Mouse (Mus musculus) forebrain, embryonic 14.5 days (tissue): ENCODE data around the gene Fars2. TPM values are rescaled to one million over a fixed set of nuclear protein-coding genes. Genes with fewer than 3 reads are reported as not detected.

ENCODE experiments used
- ATAC-seq: fragments of 200-750 bp; cut with Nextera tagmentation; 2 replicates; pipeline ENCODE4 v1.8.0; 2017; ENCODE audit warnings: mild to moderate bottlenecking, moderate library complexity
- DNase-seq: peaks from one replicate; pipeline ENCODE4 v3.0.0-alpha.2; 2015; ENCODE audit warnings: low spot score
- H3K27ac ChIP-seq: fragments of 300-500 bp; sonication (generic); 2 replicates; pipeline ENCODE4 v1.5.1; 2014; ENCODE audit warnings: low read depth, mild to moderate bottlenecking, control low read depth, low read length, moderate library complexity
- H3K27me3 ChIP-seq: fragments of 300-500 bp; sonication (generic); replicated peaks from 2 replicates; pipeline ENCODE4 v1.6.1; 2014; ENCODE audit warnings: low read length, control low read depth, mixed read lengths; ENCODE audit not compliant: control insufficient read depth, insufficient read depth
- H3K36me3 ChIP-seq: fragments of 300-500 bp; sonication (generic); 2 replicates; pipeline ENCODE4 v1.6.1; 2014; ENCODE audit warnings: low read length, control low read depth; ENCODE audit not compliant: control insufficient read depth, insufficient read depth
- H3K4me1 ChIP-seq: fragments of 300-500 bp; sonication (generic); 2 replicates; pipeline ENCODE4 v1.6.1; 2014; ENCODE audit warnings: antibody characterized with exemption, low read length, control low read depth; ENCODE audit not compliant: control insufficient read depth, insufficient read depth
- H3K4me2 ChIP-seq: fragments of 300-500 bp; sonication (generic); 2 replicates; pipeline ENCODE4 v1.6.1; 2014; ENCODE audit warnings: mild to moderate bottlenecking, control low read depth, low read length
- H3K4me3 ChIP-seq: fragments of 300-500 bp; sonication (generic); 2 replicates; pipeline ENCODE4 v1.5.1; 2014; ENCODE audit warnings: low read depth, low read length, control low read depth
- H3K9ac ChIP-seq: fragments of 300-500 bp; sonication (generic); 2 replicates; pipeline ENCODE4 v1.6.1; 2014; ENCODE audit warnings: mild to moderate bottlenecking, low read length, control low read depth, moderate library complexity
- H3K9me3 ChIP-seq: fragments of 300-500 bp; sonication (generic); replicated peaks from 2 replicates; pipeline ENCODE4 v1.6.1; 2016; ENCODE audit warnings: low read length, control low read depth, mixed read lengths; ENCODE audit not compliant: control insufficient read depth
- WGBS: fragments of 180-500 bp; shearing (Covaris S2); extraction: QIAGEN DNeasy Blood & Tissue Kit; methylation state at CpG from one replicate; pipeline ENCODE4 v1.1.7; 2014; 5-methylcytosine and 5-hydroxymethylcytosine counted together
- polyA plus RNA-seq: library from polyadenylated mRNA; unstranded; fragments of >200 nt; fragmentation: Nextera tagmentation; extraction: Ambion mirVana; gene quantifications from 2 replicates; pipeline ENCODE4 v1.2.1, GENCODE M21; 2014

Fars2 gene
- polyA plus RNA-seq, 1 experiment from 2014 or later: 35.5 TPM

DNA sequence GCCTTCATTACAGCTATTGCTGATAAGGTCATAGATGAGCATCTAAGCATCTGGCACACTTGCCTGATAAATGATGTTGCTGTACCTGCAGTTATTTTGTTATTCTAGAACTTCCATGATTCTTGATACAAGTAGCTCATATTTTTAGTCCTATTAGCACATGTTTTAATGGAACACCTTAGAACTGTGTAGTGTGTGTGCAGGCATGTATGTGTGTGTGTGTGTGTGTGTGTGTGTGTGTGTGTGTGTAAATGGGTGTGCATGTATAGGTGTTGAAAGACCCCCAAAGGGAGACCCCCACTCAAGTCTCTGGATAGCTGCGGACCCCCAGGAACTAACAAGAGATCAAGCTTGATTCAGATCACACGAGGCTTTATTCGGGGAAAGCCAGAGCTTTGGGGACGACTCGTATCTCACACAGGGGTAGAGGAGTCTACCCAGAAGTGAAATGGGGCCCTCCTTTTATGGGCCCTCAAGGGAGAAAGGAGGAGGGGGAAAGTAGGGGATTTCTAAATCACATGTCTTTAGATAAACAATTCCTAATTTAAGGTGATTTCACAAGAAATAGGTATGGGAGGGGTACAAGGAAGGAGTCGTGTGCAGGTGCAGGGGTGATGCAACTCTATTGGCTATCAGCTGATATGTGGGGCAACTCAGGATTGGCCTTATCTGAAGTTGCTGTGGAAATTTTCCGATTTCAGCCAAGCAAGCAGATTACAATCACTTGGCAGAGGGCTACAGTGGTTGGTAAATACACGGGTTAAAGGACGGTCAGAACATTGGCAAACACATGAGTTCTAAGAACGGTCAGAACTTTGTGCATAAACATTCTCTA is 503.5 kb downstream of the Fars2 start:
- H3K27ac ChIP-seq: no peak overlapping the region
- no peaks in the 10 kb centered on the region for H3K27me3 ChIP-seq
- no peaks in the 10 kb centered on the region for H3K36me3 ChIP-seq
- no peak overlapping the region for H3K4me3 ChIP-seq
- ATAC-seq: no peak
- H3K4me2 ChIP-seq: no peak overlapping the region
- no peak overlapping the region for H3K9ac ChIP-seq
- H3K4me1 ChIP-seq: no peaks in the 10 kb centered on the region
- no peak for DNase-seq
- WGBS: 90% methylated on average over 10 of the region's 10 CpGs
- no peaks in the 10 kb centered on the region for H3K9me3 ChIP-seq

GRCm38 (mm10) chr13:36621333-36621659 is 504.1 kb downstream of the Fars2 start:
- no peaks in the 10 kb centered on the region for H3K4me1 ChIP-seq
- no peak overlapping the region for H3K27ac ChIP-seq
- WGBS: 98% methylated on average over 1 of the region's 1 CpGs
- no peak overlapping the region for H3K4me3 ChIP-seq
- H3K36me3 ChIP-seq: no peaks in the 10 kb centered on the region
- no peak overlapping the region for H3K9ac ChIP-seq
- DNase-seq (no peak), ATAC-seq (no peak)
- H3K9me3 ChIP-seq: no peaks in the 10 kb centered on the region
- H3K4me2 ChIP-seq: no peak overlapping the region
- no peaks in the 10 kb centered on the region for H3K27me3 ChIP-seq

DNA sequence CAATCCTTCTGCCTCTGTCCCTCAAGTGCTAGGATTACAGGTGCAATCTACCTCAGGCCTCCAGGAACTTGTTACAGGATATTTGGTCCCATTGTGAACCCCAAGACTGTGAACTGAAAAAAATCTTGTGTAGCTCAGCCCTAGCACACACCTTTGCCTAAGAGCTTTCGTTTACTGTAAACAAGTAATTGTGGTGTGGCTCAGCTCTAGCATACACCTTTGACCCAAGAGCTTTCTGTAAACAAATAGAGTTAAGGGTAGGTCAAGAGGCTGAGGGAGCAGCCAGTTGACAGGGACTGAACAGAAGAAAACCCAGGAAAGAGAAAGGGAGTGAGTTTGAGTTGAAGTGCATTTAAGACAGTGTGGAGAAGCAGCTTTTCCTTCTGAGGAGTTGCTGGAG is 506.3 kb downstream of the Fars2 start:
- H3K27ac ChIP-seq: no peak overlapping the region
- H3K4me2 ChIP-seq: no peak overlapping the region
- no peaks in the 10 kb centered on the region for H3K4me1 ChIP-seq
- H3K9me3 ChIP-seq: no peaks in the 10 kb centered on the region
- no peak overlapping the region for H3K9ac ChIP-seq
- H3K4me3 ChIP-seq: no peak overlapping the region
- no peaks in the 10 kb centered on the region for H3K27me3 ChIP-seq
- ATAC-seq: no peak
- no peak for DNase-seq
- H3K36me3 ChIP-seq: no peaks in the 10 kb centered on the region
- 83% methylated on average over 1 of the region's 1 CpGs for whole genome bisulfite sequencing

- Histone ChIP-seq H3K27me3 (no peaks in the 10 kb centered on the region), H3K4me3 (no peak overlapping the region), H3K27ac (no peak overlapping the region), H3K4me1 (no peaks in the 10 kb centered on the region), H3K4me2 (no peak overlapping the region), H3K9ac (no peak overlapping the region), H3K36me3 (no peaks in the 10 kb centered on the region), H3K9me3 (no peaks in the 10 kb centered on the region)
- 74% methylated on average over 1 of the region's 1 CpGs for WGBS
- ATAC-seq (no peak), DNase-seq (no peak)
Measured at GRCm38 (mm10) chr13:36629154-36629553, 511.9 kb downstream of the Fars2 start.

DNA sequence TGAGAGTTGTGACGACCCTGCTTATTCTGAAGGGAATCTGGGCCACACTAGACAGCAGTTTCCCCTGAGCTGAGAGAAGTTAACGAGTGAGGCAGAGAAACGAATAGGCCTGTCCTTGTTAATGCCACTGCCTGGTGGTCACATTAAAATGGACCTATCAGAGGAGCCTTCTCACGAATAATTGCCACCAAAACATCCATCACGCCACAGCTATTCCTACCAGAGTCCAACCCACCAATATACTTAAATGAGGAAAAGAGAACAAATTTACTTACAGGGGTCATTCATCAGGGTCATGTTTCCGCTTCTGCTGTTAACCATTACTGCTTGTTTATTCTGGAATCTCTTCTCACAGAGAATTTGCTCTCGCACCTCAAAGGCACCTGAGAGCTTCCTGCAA is 531.0 kb downstream of the Fars2 start:
- H3K36me3 ChIP-seq: no peaks in the 10 kb centered on the region
- no peaks in the 10 kb centered on the region for H3K27me3 ChIP-seq
- H3K9ac ChIP-seq: no peak overlapping the region
- no peaks in the 10 kb centered on the region for H3K4me1 ChIP-seq
- 56% methylated on average over 7 of the region's 7 CpGs for WGBS
- no peak overlapping the region for H3K27ac ChIP-seq
- ATAC-seq (no peak), DNase-seq (no peak)
- no peak overlapping the region for H3K4me3 ChIP-seq
- no peak overlapping the region for H3K4me2 ChIP-seq
- H3K9me3 ChIP-seq: no peaks in the 10 kb centered on the region

GRCm38 (mm10) chr13:36654251-36654650 is 537.0 kb downstream of the Fars2 start:
- no peak overlapping the region for H3K9ac ChIP-seq
- H3K4me1 ChIP-seq: no peaks in the 10 kb centered on the region
- H3K27ac ChIP-seq: no peak overlapping the region
- H3K4me3 ChIP-seq: no peak overlapping the region
- DNase-seq (no peak), ATAC-seq (no peak)
- 81% methylated on average over 3 of the region's 3 CpGs for WGBS
- no peaks in the 10 kb centered on the region for H3K27me3 ChIP-seq
- no peak overlapping the region for H3K4me2 ChIP-seq
- no peaks in the 10 kb centered on the region for H3K9me3 ChIP-seq
- H3K36me3 ChIP-seq: no peaks in the 10 kb centered on the region

- Histone ChIP-seq H3K4me3 (no peak overlapping the region), H3K9me3 (no peaks in the 10 kb centered on the region), H3K4me1 (no peaks in the 10 kb centered on the region), H3K36me3 (no peaks in the 10 kb centered on the region), H3K4me2 (no peak overlapping the region), H3K9ac (no peak overlapping the region), H3K27ac (no peak overlapping the region), H3K27me3 (no peaks in the 10 kb centered on the region)
- WGBS: 63% methylated on average over 1 of the region's 1 CpGs
- no peak for ATAC-seq
- DNase-seq: no peak
Measured at GRCm38 (mm10) chr13:36679345-36679744, 562.1 kb downstream of the Fars2 start.

DNA sequence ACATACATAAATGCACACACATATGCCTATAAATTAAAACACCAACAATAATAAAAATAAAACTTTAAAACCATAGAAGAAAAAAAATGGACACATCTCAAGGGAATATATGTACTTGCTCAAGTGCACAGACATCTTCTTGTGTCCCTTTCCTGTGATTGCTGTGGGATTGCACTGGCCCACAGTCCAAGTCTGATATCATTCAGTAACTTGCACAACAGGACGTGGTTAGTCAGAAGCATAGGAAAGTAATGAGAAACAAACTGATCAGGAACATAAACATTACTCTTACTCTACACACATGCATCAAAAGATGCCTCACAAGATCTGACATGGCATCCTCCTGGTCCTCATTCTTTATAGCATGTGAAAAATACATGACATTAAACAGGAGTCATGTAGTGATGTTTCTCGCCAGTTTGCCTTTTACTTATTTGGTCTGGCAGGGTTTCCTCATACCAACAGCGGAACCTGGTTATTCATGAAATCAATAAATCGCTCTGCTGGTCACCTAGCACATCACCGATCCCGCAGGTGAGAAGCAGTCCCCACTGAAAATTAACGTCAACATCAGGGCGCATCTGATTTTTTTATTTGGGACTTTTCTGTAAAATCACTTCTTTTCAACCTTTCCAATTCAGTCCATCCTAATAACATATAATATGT is 563.6 kb downstream of the Fars2 start:
- H3K4me2 ChIP-seq: no peak overlapping the region
- no peaks in the 10 kb centered on the region for H3K4me1 ChIP-seq
- H3K4me3 ChIP-seq: no peak overlapping the region
- no peaks in the 10 kb centered on the region for H3K27me3 ChIP-seq
- no peak overlapping the region for H3K27ac ChIP-seq
- DNase-seq: no peak
- ATAC-seq: no peak
- no peaks in the 10 kb centered on the region for H3K36me3 ChIP-seq
- H3K9me3 ChIP-seq: no peaks in the 10 kb centered on the region
- no peak overlapping the region for H3K9ac ChIP-seq
- 94% methylated on average over 8 of the region's 8 CpGs for WGBS

DNA sequence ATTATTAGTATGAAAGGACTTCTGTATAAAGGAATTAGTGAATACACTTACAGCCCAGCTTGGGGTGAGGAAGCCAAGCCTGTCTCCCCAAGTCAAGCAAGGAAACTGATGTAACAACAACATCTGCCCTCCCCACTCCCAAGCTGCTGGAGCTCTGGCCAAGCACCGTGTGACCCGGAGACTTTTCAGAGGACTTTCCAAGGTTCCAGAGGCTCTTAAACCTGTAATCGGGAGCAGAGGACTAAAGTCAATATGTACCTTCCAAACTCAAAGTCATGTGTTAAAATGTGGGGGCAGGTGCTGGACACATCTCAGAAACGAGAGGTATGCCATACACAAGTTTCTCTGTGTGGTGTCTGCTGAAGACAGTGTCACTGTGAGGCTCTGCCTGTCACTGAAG is 566.4 kb downstream of the Fars2 start:
- no peak overlapping the region for H3K4me3 ChIP-seq
- H3K36me3 ChIP-seq: no peaks in the 10 kb centered on the region
- ATAC-seq: no peak
- H3K4me2 ChIP-seq: no peak overlapping the region
- H3K27ac ChIP-seq: no peak overlapping the region
- no peaks in the 10 kb centered on the region for H3K4me1 ChIP-seq
- H3K27me3 ChIP-seq: no peaks in the 10 kb centered on the region
- H3K9ac ChIP-seq: no peak overlapping the region
- H3K9me3 ChIP-seq: no peaks in the 10 kb centered on the region
- no peak for DNase-seq
- 85% methylated on average over 4 of the region's 4 CpGs for WGBS
